Mouse (Mus musculus) G1E (cell line): ENCODE measurements around the gene Litaf. TPM values are rescaled to one million over a fixed set of nuclear protein-coding genes. Genes with fewer than 3 reads are reported as not detected.

Source experiments
- ATAC-seq: 2 replicates; pipeline ENCODE4 v1.8.0; 2016; ENCODE audit warnings: mild to moderate bottlenecking; ENCODE audit not compliant: insufficient number of reproducible peaks, poor library complexity, low FRiP score, severe bottlenecking; ENCODE audit errors: extremely low read depth
- DNase-seq: peaks from one replicate; pipeline ENCODE4 v3.0.0; 2012; ENCODE audit warnings: low spot score
- H3K27me3 ChIP-seq: 2 replicates; pipeline ENCODE4 v1.6.1; 2012; ENCODE audit warnings: mild to moderate bottlenecking, low read length, inconsistent platforms; ENCODE audit not compliant: insufficient read depth
- H3K36me3 ChIP-seq: replicated peaks from 2 replicates; pipeline ENCODE3; 2012; ENCODE audit warnings: mild to moderate bottlenecking, inconsistent platforms
- H3K4me1 ChIP-seq: 2 replicates; pipeline ENCODE4 v1.6.1; 2012; ENCODE audit warnings: low read depth, low read length, inconsistent platforms, mixed read lengths; ENCODE audit not compliant: insufficient read depth
- H3K4me3 ChIP-seq: 2 replicates; pipeline ENCODE4 v1.5.1; 2012; ENCODE audit warnings: low read depth, mild to moderate bottlenecking, inconsistent platforms, low read length, moderate library complexity, mixed read lengths
- H3K9me3 ChIP-seq: replicated peaks from 2 replicates; pipeline ENCODE4 v1.6.1; 2012; ENCODE audit warnings: inconsistent platforms
- CTCF ChIP-seq: IDR thresholded peaks from 2 replicates; pipeline ENCODE4 v1.5.1; 2012; ENCODE audit warnings: low read depth, low read length, inconsistent platforms, mixed read lengths
- GATA1 ChIP-seq: IDR thresholded peaks from 2 replicates; pipeline ENCODE4 v1.6.1; 2012; ENCODE audit warnings: borderline replicate concordance, low read length, inconsistent platforms, mixed read lengths
- GATA2 ChIP-seq: IDR thresholded peaks from 2 replicates; pipeline ENCODE4 v1.6.1; 2012; ENCODE audit warnings: low read depth, low read length, inconsistent platforms, borderline replicate concordance
- POLR2AphosphoS5 ChIP-seq: IDR thresholded peaks from 2 replicates; pipeline ENCODE4 v1.6.1; 2012; ENCODE audit warnings: low read depth, low read length, inconsistent platforms; ENCODE audit not compliant: insufficient replicate concordance
- TAL1 ChIP-seq: conservative IDR thresholded peaks from 2 replicates; pipeline ENCODE4 v1.6.1; 2012; ENCODE audit warnings: low read depth, low read length, inconsistent platforms, mixed read lengths
- polyA plus RNA-seq: library from polyadenylated mRNA; stranded (reverse); fragments of >175 nt; gene quantifications from 2 replicates; pipeline ENCODE4 v1.2.3, GENCODE M21; 2012
- total RNA-seq, 2 experiments: library from RNA; stranded (forward) in 1 of 2; stranded (reverse) in 1 of 2; fragments of 200-1000 nt in 1 of 2; fragments of >200 nt in 1 of 2; fragmentation: Nextera tagmentation in 1 of 2; gene quantifications; 2 replicates each; pipeline ENCODE4 v1.2.3; 2014 to 2017

Gene Litaf
- total and polyA plus RNA-seq, 3 experiments: 0.13 to 0.87 TPM; not detected in 1

GRCm38 (mm10) chr16:11092061-11092460 lies 26.1 kb upstream of the Litaf start:
- Histone ChIP-seq H3K9me3 (no peaks in the 10 kb centered on the region), H3K4me3 (no peak overlapping the region), H3K27me3 (no peaks in the 10 kb centered on the region), H3K36me3 (peaks cover 98% of the 10 kb centered on the region), H3K4me1 (0 out of 2 replicates have a peak, but pooled peaks cover 2% of the 10 kb centered on the region)
- DNase-seq (no peak), ATAC-seq (no peak)
- TF ChIP-seq TAL1 (no peak), POLR2AphosphoS5 (no peak), GATA2 (no peak), CTCF (no peak), GATA1 (no peak)

DNA sequence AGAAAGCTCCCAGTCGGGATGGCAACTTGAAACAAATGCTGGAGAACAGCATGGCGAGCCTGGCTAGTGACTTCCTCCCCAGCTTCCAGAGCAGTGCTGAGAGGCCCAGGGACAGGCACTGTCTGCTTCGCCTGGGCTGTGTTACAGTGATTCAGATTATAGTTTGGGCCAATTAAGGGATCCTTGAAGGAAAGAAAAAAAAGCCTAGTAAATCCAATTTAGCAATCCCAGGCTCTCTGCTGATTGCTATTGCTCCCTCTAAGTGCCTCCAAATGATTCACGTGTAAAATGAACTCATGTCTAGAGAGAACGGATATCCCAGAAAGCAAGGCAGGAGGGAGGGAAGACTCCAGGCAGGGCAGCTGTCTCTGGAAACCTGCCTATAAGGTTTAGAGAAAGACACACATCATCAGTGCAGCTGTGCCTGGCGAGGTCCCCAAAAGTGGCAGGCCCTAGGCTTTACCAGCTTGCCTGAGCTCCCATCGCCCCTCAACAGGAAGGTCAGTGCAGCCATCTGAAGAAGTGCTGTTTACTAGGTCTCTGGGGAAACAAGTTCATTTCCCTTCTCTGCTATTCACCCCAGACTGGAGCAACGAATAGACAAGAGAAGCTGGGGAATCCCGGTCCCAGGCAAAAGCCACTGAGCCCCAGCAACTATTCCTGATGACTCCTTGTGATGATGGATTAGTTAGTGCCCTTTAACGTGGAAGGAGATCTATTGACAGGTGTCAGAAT lies 25.0 kb upstream of the Litaf start:
- H3K4me3 ChIP-seq: no peak overlapping the region
- DNase-seq: no peak
- H3K36me3 ChIP-seq: peaks cover 98% of the 10 kb centered on the region
- no peaks in the 10 kb centered on the region for H3K27me3 ChIP-seq
- ATAC-seq: no peak
- no peak for TF ChIP-seq TAL1
- TF ChIP-seq GATA1: no peak
- TF ChIP-seq CTCF: no peak
- no peak for TF ChIP-seq POLR2AphosphoS5
- no peak for TF ChIP-seq GATA2
- H3K9me3 ChIP-seq: no peaks in the 10 kb centered on the region
- H3K4me1 ChIP-seq: 0 out of 2 replicates have a peak, but pooled peaks cover 2% of the 10 kb centered on the region

GRCm38 (mm10) chr16:11086856-11087588 lies 21.1 kb upstream of the Litaf start:
- DNase-seq: no peak
- no peaks in the 10 kb centered on the region for H3K4me1 ChIP-seq
- no peak overlapping the region for H3K4me3 ChIP-seq
- TF ChIP-seq GATA2 (no peak), GATA1 (no peak), CTCF (no peak), TAL1 (no peak), POLR2AphosphoS5 (no peak)
- no peaks in the 10 kb centered on the region for H3K27me3 ChIP-seq
- H3K36me3 ChIP-seq: peaks cover 96% of the 10 kb centered on the region
- no peak for ATAC-seq
- H3K9me3 ChIP-seq: no peaks in the 10 kb centered on the region

GRCm38 (mm10) chr16:11086299-11086698 lies 20.3 kb upstream of the Litaf start:
- no peak for ATAC-seq
- no peak for TF ChIP-seq CTCF
- no peak for TF ChIP-seq TAL1
- TF ChIP-seq GATA1: no peak
- no peak for TF ChIP-seq GATA2
- TF ChIP-seq POLR2AphosphoS5: no peak
- Histone ChIP-seq H3K4me3 (no peak overlapping the region), H3K36me3 (peaks cover 96% of the 10 kb centered on the region), H3K9me3 (no peaks in the 10 kb centered on the region), H3K27me3 (no peaks in the 10 kb centered on the region), H3K4me1 (no peaks in the 10 kb centered on the region)
- DNase-seq: no peak

DNA sequence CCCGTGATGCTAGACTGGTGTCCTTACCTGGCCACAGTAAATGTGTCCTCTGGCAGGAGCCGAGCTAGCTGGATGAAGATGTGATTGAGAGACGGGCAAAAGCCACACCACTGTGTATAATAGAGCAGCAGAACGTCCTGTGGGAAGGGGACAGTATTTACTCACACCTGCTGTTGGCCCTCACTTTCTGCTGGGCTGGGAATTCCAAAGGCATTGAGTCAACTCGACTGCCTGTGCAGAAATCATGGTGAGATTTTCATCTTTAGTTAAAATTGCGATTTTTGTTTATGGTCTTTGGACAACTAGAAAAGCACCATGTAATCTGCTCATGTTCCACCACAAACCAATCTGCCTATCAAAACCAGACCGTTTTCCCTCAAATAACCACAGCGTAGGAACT lies 18.2 kb upstream of the Litaf start:
- TF ChIP-seq CTCF: no peak
- TF ChIP-seq TAL1: no peak
- TF ChIP-seq POLR2AphosphoS5: no peak
- TF ChIP-seq GATA2: no peak
- no peak for TF ChIP-seq GATA1
- Histone ChIP-seq H3K9me3 (no peaks in the 10 kb centered on the region), H3K36me3 (peaks cover 98% of the 10 kb centered on the region), H3K27me3 (no peaks in the 10 kb centered on the region), H3K4me1 (no peaks in the 10 kb centered on the region), H3K4me3 (no peak overlapping the region)
- DNase-seq (no peak), ATAC-seq (no peak)

GRCm38 (mm10) chr16:11078216-11078869 lies 12.4 kb upstream of the Litaf start:
- no peaks in the 10 kb centered on the region for H3K9me3 ChIP-seq
- ATAC-seq (peak; percentile 28; the same call in 1 of the 2 replicates), DNase-seq (no peak)
- peaks cover 97% of the 10 kb centered on the region for H3K36me3 ChIP-seq
- H3K27me3 ChIP-seq: no peaks in the 10 kb centered on the region
- no peak for TF ChIP-seq POLR2AphosphoS5
- peaks cover 2% of the 10 kb centered on the region; the same call in 1 of the 2 replicates for H3K4me1 ChIP-seq
- H3K4me3 ChIP-seq: no peak overlapping the region
